Mouse (Mus musculus): ENCODE results near the gene Slc22a15. TPM values are rescaled to one million over a fixed set of nuclear protein-coding genes. Genes with fewer than 3 reads are reported as not detected.

Slc22a15 gene
- total RNA-seq, 2 experiments from 2014 or later = 0.59 to 1.0 TPM

DNA sequence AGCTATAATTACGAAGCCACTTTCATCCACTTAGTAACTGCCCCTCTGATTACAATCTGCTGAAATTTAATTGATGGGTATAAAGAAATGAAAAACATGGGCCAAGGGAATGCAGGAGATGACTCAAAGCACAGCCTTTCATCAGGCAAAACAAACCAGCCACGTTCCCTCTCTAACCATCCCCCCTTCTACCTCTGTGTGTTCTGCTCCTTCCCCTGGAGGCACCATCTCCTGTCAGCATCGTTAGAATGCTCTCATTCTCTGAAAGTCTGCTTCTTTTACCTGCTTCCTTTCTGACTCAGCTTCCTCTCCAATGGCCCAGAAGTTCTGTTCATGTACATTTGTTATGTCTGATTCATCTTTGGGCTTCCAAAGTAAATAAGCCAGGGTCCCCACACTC is 6.6 kb downstream of the Slc22a15 start:
- no peak for DNase-seq (ENCODE audit: low spot score)

DNA sequence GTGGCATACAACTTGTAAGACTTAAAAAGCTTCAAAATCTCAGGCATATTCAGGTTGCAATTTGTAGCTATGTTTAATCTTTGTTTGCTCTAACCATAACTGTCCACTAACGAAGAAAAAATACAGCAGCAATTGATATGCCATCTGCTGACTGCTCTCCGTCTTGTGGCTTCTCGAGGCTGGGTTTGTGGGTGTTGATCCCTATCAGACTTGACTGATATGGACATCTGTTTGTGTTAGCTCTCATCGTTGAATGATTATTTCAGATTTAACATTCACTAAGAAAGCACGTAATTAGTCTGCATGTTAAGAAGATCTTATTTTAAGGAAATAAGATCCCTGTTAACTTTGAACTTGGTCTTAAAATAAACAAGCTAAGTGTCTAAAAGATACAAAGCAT is 7.7 kb downstream of the Slc22a15 start:
- no peak for DNase-seq (ENCODE audit: low spot score)

DNA sequence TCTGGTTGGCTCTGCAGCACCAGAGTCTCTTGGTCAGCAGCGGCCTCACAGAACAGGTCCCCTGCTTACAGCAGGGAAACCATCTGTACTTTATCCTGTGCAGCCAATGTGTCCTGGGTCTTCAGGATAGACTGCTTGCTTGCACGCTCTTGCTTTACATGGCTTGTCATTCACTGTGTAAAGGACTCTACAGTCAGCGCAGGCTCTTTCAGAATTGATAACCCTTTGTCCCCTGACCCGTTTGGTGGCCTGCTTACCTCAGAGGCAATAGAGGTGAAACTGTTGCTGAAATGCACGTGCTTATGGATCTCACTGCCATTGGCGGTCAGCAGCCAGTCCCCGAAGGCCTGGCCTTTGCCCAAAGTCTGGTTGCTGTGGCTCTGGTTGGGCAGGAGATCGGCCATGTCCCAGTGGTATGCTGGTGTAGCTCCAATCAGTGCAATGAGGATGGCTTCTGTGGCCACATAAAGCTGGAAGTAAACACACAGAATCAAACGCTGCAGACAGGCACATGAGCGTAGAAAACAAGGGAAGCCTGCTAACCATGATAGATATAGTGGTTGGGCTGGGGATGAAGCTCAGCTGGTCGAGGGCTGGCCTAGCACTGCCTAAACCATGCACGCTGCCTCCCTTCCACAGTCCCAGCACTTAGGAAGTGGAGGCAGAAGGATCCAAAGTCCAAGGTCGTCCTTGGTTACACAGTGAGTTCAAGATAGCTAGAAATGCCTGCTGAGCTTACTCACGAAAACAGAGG is 9.0 kb downstream of the Slc22a15 start:
- no peak for DNase-seq (ENCODE audit: low spot score)

DNA sequence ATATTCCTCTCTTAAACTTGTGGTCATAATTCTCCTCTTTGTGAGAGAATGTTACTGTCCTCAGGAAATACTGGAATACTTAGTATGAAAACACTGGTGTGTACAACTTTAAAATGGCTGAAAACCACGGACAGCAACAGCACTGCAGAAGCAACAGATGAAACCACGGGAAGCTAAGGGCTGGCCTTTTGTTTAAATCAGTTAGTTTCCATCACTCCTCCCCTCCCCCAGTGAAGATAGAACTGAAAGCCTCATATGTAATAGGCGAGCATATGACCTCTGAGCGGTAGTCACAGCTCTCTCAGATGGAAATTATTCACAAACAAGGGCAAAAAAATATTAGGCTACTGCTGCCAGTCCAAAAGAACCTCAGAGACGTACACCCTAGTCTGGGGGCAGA is 10.0 kb downstream of the Slc22a15 start:
- no peak for DNase-seq (ENCODE audit: low spot score)

DNA sequence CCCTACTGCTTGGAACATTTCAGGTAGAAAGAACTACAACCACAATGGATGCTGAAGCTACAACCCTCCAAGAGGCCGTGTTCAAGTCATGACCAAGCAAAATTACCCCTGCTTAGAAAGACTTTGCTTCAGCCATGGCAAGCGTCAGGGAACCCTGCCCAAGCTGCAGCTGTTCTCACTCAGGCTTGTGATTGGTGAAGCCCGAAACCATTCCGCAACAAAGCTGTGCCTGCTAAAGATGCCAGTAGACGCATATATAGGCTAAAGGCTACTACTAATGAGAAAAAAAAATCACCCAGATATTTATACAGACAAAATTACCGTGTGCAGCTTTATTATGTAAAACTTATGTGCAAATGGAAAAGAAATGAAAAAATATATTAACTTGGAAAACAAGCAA is 12.2 kb downstream of the Slc22a15 start:
- DNase-seq (ENCODE audit: low spot score) = no peak

DNA sequence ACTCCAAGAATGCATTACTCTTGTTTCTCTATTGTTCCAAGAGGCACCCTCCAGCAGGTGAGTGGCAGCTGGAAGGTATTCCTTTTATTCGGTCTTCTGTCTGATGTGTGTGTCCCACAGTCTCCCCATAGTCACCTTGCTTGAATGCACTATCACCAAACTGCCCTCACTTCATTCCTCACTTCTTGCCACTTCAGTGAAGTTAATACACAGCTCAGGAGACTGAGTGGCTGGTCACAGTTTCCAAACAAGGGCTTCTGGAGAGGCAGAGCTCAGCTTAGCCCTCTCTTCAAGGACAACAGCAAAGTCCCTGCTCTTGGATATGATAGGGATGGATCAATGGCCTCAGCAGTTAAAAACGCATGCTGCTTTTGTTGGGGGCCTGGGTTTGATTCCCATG is 17.2 kb downstream of the Slc22a15 start:
- DNase-seq (ENCODE audit: low spot score) = no peak

DNA sequence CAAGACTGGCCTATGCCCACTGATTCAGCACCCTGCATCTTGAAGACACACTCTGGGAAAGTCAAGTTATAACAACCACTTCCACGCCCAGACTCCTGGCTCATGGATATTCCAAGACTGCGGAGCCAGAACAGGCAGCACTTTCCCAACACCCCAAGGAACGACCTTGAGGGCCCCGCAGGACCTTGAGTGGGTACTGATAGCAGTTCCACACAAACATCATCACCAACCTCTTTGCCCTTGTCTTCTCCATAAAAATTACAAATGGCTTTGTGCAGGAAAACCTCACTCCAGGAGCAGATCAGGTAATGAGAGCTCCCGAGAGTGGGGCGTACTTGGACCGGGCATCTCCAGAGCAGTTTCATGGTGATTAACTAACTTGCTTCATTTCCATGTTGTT is 19.5 kb downstream of the Slc22a15 start:
- no peak for DNase-seq (ENCODE audit: low spot score)

DNA sequence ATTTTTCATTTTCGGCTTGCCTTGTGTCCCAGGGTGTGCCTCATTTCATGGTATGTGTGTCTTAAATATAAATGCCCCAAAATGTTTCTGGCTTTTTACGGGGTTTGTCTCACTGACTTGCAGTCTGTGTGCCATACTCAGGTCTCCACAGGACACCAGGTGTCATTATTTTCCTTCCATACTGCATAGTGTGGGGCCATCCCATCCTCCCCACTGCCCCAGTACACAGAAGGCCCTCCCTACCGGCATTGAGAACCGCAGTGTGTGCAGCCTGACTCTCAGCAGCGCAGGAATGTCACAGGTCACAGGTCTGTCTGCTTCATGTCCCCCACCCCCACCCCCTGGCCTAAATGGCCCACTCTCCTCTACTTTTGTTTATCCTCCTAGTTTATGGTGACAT is 21.2 kb downstream of the Slc22a15 start:
- DNase-seq (ENCODE audit: low spot score) = no peak

DNA sequence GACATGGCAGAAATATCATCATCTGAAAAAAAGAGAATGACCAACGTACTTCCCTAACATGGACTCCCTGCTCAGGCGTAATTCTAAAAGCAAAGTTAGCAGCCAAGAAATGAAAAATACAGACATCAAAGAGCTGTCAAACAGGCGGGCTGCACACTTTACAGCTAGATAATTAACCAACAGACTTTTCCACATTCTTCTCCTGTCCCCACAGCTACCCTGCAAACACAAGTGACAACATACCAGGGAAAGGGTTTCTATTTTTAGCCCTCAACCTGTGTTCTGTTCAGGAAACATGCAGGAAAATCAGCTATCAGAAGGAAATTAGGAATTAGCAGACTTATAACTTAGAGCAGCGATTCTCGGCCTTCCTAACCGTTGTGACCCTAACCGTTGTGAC is 21.9 kb downstream of the Slc22a15 start:
- no peak for DNase-seq (ENCODE audit: low spot score)

DNA sequence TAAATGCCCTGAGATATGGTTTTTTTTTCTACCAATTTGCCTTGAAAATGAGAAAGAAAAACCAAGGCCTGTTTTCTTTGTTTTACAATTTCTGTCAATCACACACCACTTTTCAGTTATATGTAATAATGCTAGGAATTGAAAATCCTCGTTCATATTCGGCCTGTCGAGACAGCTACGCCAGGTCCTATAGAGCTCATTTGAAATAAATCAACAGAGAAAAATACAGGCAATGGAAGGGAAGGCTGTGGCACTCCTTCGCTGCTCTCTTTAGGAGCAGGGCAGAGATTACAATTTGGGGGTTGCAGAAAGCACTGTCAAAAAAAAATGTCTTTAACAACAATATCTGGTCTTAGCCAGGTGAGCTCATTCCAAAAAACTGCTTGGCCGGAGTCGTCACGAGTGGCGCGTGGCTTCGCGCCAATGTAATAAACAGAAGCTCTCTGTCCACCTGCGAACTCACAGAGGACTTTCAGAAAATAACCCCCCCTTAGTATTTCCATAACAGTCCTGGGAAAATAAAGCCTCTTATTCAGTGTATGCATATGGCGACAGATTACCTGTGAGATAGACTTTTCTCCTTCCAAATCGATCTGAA is 26.8 kb downstream of the Slc22a15 start:
- no peak for DNase-seq (ENCODE audit: low spot score)

DNA sequence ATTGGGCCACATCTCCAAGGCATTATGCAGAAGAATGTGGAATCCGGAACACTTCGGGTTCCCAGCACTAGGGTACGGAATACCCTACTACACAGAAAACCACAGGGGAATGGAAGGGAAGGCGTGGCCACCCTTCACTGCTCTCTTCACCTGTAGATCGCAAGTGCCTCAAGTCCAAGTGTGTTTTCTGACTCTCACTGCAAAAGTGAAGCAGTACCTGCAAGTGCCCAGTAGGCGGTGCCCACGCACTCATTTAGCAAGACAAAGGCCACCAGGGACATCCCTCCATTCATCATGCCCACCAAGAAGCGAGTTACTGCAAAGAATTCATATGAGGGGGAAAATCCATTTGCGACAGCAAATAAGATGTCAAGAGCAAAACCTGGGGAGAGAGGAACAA is 27.4 kb downstream of the Slc22a15 start:
- peak; percentile 35 for DNase-seq (ENCODE audit: low spot score)

DNA sequence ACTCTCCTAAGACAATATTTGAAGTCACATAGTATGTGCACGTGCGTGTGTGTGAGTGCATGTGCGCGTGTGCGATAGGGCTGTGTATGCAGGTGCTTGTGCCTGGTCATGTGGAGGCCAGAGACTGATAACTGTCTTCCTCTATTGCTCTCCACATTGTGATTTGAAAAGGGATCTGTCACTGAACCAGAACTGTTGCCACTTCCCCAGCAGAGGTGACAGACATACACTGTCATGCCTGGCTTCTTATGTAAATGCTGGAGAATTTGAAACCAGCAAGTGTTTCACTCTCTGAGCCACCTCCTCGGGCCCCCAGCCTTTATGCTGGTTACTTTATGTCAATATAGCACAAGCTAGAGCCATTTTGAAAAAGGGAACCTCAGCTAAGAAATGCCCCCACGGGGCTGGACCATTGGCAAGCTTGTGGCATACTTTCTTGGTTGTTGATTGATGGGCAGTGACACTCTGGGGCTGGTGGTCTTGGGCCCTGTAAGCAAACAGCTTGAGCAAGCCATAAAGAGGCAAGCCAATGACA is 28.8 kb downstream of the Slc22a15 start:
- DNase-seq (ENCODE audit: low spot score) = no peak

DNA sequence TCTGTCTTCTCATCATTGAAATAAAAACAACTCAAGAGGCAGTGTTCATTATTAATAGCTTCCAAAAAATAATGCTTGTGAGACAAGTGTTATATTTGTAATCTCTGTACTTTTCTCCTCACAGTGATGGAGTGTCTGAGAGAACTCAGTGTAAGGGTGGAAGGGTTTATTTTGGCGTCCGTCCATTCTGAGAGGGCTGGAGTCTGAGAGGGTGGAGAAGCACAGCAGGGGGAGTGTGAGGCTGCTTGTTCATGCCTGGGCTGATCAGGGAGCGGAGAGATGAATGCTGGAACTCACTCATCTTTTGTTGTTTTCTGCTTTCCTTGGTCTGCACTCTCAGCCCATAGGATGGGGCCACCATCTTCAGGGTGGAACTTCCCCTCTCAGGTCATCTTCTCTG is 38.7 kb downstream of the Slc22a15 start:
- DNase-seq (ENCODE audit: low spot score) = no peak

DNA sequence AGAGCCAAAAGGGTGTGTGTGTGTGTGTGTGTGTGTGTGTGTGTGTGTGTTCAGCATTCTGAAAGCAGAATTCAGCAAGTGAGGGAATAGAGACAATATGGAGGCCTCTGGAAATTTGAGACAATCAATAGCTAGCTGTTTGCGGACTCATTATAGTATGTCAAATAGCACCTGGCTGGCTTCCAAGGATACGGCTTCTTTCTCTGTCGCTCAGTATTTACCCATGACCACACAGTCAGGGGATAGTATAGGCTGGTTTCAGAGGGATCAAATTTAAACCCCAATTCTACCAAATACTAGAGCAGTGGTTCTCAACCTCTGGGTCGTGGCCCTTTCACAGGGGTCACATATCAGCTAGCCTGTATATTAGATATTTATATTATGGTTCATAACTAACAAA is 39.2 kb downstream of the Slc22a15 start:
- DNase-seq (ENCODE audit: low spot score) = no peak

DNA sequence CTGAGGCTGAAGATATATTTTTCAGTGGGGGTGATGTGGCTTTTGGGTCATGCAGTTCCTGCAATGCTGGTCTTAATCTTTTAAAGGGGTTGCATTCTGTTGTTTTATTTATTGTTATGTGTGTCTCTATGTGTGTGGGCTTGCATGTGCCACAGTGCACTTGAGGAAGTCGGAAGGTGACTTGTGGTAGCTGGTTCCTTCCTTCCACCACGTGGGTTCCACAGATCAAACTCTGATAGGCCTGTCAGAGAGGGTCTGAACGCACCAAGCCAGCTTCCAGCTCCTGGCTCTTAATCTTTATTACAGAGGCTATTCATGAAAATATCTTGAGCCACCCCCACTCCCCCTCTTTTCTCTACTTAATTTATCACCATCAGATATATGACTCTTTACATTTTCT is 40.4 kb downstream of the Slc22a15 start:
- no peak for DNase-seq (ENCODE audit: low spot score)

DNA sequence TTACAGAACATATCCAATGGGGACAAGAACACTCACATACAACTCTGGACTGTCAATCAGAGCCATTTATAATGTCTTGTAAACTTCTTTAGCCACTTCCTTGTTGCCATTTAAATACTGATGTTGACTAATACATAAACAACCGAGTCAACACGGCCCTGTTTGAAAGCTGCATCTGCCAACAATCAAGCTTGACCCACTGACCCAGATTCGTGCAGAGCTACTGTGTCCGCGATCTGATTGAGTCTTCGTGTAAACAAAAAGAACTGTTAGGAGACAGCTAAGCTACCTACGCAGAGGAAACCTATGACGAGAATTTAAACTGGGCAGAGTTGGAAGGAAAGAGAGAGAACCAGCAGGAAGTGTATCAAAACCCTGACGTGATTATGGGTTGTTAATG is 42.5 kb downstream of the Slc22a15 start:
- no peak for DNase-seq (ENCODE audit: low spot score)

DNA sequence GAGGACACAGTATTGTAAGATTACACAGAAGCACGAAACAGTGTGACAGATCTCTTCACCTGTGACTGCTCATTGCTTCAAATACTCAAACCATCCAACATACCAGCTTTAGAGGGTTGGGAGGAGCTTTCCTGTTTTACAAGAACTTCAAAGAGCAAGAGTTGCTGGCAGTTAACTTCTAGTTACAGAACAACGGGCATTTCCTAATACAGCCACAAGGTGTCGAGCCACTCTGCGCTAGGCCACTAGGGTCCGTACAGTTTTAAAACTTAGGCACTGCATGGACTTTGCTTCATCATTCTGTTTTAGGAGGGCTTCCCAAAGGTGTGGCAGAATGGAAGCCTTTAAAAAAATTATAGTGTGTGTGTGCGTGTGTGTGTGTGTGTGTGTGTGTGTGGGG is 43.4 kb downstream of the Slc22a15 start:
- DNase-seq (ENCODE audit: low spot score) = no peak

DNA sequence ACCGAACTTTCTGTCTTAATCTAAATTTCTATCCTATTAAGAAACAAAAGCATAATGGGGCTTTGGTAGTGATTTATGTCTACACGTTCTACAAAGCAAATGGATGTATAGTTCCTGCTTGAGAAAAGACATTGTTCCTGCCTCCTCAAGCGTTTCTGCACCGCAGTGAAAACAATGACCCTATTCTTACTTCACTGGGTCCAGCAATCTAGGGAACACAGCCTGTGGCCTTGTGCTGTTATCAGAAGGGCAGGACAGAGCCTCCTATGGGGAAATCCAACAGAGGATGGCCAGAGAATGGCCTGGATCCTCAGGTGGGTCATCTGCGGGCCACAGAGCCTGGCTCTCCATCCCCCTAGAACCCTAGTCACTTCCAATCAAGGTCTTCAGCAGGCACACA is 46.1 kb downstream of the Slc22a15 start:
- no peak for DNase-seq (ENCODE audit: low spot score)

DNA sequence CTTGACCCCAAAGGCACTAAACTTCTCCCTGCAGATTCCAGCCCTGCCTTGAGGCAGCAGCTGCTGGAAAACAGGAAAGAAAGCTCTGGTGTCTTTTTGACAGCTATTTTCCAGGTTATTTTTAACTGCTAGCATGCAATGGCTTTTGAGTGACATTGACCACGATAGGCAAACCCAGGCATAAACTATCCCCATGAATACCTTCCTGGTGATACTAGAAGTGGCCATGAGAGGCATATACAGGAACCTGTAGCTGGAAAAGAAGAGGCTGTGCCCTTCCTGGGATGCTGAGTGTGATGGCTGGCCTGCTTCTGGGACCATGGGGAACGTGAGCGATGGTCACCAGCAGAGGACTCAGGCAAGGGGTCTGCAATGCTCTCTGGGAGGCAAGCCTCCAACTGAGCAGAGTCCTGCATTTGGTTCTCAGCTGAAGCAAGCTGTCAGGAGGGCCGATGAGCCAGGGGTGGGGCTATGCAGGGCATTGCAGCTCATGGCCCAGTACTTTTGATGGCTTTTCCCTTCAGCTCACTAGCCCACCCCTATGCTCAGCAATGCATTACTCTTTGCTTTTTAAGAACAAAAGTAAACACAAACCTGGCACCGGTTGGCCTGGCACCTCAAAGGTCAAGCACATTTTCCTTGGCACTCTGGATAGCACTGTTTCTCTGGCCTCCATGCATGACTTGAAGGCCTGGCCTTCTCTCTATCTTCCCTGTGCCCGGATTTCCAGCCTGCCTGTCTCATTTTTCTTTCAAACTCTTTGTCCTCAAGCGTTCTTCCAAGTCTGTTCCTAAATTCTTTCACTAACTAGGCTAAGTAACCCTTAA is 47.6 kb downstream of the Slc22a15 start:
- DNase-seq (ENCODE audit: low spot score) = no peak

DNA sequence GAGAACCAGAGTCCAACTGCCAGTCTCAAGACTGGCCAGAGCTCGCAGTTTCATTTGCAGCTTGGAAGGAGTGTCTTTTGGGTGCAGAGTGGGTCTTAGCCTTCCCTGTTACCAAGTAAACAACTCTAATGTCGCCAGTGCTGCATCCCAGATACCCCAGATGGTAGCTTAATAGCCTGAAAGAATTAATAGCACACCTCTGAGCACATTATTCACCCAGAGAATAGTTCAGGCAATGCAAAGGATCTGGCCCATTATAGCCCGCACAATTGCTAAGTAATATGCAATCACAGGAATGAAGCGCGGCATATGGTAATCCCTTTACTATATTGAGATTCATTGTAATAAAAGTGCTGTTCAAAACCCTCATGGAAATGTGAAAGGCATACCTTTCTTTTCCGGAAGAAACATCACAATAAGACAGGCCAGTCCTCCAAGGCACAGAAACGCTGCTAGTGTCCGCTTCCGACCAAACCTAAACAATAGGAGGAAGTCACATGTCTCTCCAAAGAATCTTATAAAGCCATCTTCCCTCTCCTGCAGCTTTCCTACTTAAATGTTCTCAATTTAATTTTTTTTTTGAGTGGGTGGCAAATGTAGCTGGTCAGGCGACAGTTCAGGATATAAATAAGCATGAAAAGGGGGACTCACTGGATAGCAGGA is 48.9 kb downstream of the Slc22a15 start:
- DNase-seq (ENCODE audit: low spot score) = no peak

DNA sequence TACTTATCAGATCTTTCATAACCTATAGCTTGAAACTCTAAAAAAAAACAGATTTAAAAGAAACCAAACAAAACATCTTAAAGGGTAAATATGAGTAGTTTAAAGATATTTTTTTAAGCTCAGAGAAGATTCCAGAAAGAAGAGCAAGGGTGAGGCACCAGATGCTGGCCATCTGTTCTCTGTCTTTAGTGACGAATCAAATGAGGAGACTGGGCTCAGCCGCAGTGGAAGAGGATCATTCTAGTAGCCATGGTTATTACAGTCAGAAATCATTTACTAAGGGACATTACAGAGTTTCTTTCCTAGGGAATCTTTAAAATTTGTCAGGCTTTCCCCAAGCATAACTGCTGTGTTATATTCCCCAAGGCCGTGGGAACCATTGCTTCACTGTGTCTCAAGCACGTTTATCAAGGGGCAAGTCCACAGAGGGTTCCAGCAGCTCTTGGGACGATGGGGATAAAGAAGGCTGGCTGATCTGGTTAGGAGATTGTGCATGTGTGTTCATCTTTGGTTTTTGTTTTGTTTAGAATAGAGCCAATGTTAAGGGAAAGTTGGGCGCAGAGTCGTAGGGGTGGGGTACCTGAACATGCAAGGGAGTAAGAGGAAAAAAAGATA is 51.1 kb downstream of the Slc22a15 start:
- no peak for DNase-seq (ENCODE audit: low spot score)

All from gastrocnemius, adult 18-20 months (tissue).